Mouse (Mus musculus): Measurements from ENCODE around the gene Nfatc4. TPM values are rescaled to one million over a fixed set of nuclear protein-coding genes. Genes with fewer than 3 reads are reported as not detected.

Nfatc4 gene
- polyA plus RNA-seq, 1 experiment from 2014 or later = 25.9 TPM

DNA sequence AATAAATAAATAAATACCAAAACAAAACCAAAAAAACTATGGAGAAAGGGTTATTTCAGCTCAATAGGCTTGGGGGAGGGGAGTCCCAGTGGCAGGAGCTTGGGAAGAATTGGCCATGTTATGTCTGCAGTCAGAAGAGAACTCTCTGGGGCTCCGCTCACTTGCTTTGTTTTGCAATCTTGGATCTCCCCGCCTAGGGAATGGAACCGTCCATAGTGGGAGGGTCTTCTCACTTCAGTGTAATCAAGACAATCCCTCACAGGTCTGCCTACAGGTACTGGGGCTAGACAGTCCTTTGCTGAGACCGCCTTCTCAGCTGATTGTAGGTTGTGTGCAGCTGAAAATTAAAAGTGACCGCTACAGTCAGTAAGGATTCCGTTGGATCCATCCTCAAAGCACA lies 46.6 kb downstream of the Nfatc4 start:
- Histone ChIP-seq H3K4me3 (ENCODE audit: low read depth, low read length) (no peak overlapping the region), H3K9ac (ENCODE audit: low read length) (no peak overlapping the region), H3K27ac (ENCODE audit: low read depth, low read length) (no peak overlapping the region), H3K36me3 (ENCODE audit: control insufficient read depth, insufficient read depth, low read length) (peaks cover 28% of the 10 kb centered on the region), H3K4me2 (ENCODE audit: low read depth) (no peak overlapping the region), H3K27me3 (ENCODE audit: control insufficient read depth, insufficient read depth, low read length) (no peaks in the 10 kb centered on the region), H3K4me1 (ENCODE audit: control insufficient read depth, insufficient read depth, low read length) (0 out of 2 replicates have a peak, but pooled peaks cover 6% of the 10 kb centered on the region), H3K9me3 (ENCODE audit: control insufficient read depth, low read length) (no peaks in the 10 kb centered on the region)
- DNase-seq (ENCODE audit: low spot score) (no peak), ATAC-seq (ENCODE audit: insufficient read depth, low FRiP score, low TSS enrichment) (no peak)
- 98% methylated on average over 6 of the region's 6 CpGs for WGBS

GRCm38 (mm10) chr14:55872039-55872438 lies 49.1 kb downstream of the Nfatc4 start:
- H3K36me3 ChIP-seq (ENCODE audit: control insufficient read depth, insufficient read depth, low read length) = peaks cover 19% of the 10 kb centered on the region
- H3K9me3 ChIP-seq (ENCODE audit: control insufficient read depth, low read length) = no peaks in the 10 kb centered on the region
- H3K4me2 ChIP-seq (ENCODE audit: low read depth) = no peak overlapping the region
- ATAC-seq (ENCODE audit: insufficient read depth, low FRiP score, low TSS enrichment) (no peak), DNase-seq (ENCODE audit: low spot score) (no peak)
- 0 out of 2 replicates have a peak, but pooled peaks cover 6% of the 10 kb centered on the region for H3K4me1 ChIP-seq (ENCODE audit: control insufficient read depth, insufficient read depth, low read length)
- H3K4me3 ChIP-seq (ENCODE audit: low read depth, low read length) = no peak overlapping the region
- H3K9ac ChIP-seq (ENCODE audit: low read length) = no peak overlapping the region
- no peaks in the 10 kb centered on the region for H3K27me3 ChIP-seq (ENCODE audit: control insufficient read depth, insufficient read depth, low read length)
- H3K27ac ChIP-seq (ENCODE audit: low read depth, low read length) = no peak overlapping the region
- 92% methylated on average over 12 of the region's 12 CpGs for WGBS

- no peak overlapping the region for H3K9ac ChIP-seq (ENCODE audit: low read length)
- H3K27me3 ChIP-seq (ENCODE audit: control insufficient read depth, insufficient read depth, low read length) = no peaks in the 10 kb centered on the region
- ATAC-seq (ENCODE audit: insufficient read depth, low FRiP score, low TSS enrichment) (no peak), DNase-seq (ENCODE audit: low spot score) (no peak)
- no peak overlapping the region for H3K4me2 ChIP-seq (ENCODE audit: low read depth)
- no peak overlapping the region for H3K4me3 ChIP-seq (ENCODE audit: low read depth, low read length)
- no peak overlapping the region for H3K27ac ChIP-seq (ENCODE audit: low read depth, low read length)
- H3K4me1 ChIP-seq (ENCODE audit: control insufficient read depth, insufficient read depth, low read length) = 0 out of 2 replicates have a peak, but pooled peaks cover 6% of the 10 kb centered on the region
- WGBS = 90% methylated on average over 17 of the region's 17 CpGs
- peaks cover 19% of the 10 kb centered on the region for H3K36me3 ChIP-seq (ENCODE audit: control insufficient read depth, insufficient read depth, low read length)
- H3K9me3 ChIP-seq (ENCODE audit: control insufficient read depth, low read length) = no peaks in the 10 kb centered on the region
Observed at GRCm38 (mm10) chr14:55872551-55872950, 49.6 kb downstream of the Nfatc4 start.

- DNase-seq (ENCODE audit: low spot score) (no peak), ATAC-seq (ENCODE audit: insufficient read depth, low FRiP score, low TSS enrichment) (0 out of 2 replicates have a peak, but pooled peaks have one; percentile 14)
- Histone ChIP-seq H3K4me3 (ENCODE audit: low read depth, low read length) (no peak overlapping the region), H3K36me3 (ENCODE audit: control insufficient read depth, insufficient read depth, low read length) (peaks cover 19% of the 10 kb centered on the region), H3K4me1 (ENCODE audit: control insufficient read depth, insufficient read depth, low read length) (0 out of 2 replicates have a peak, but pooled peaks cover 6% of the 10 kb centered on the region), H3K27me3 (ENCODE audit: control insufficient read depth, insufficient read depth, low read length) (no peaks in the 10 kb centered on the region), H3K9ac (ENCODE audit: low read length) (peak overlapping the region; percentile 37; the same call in 1 of the 2 replicates), H3K4me2 (ENCODE audit: low read depth) (no peak overlapping the region), H3K9me3 (ENCODE audit: control insufficient read depth, low read length) (no peaks in the 10 kb centered on the region), H3K27ac (ENCODE audit: low read depth, low read length) (no peak overlapping the region)
- 91% methylated on average over 8 of the region's 8 CpGs for whole genome bisulfite sequencing
Observed at GRCm38 (mm10) chr14:55873242-55873713, 50.3 kb downstream of the Nfatc4 start.

DNA sequence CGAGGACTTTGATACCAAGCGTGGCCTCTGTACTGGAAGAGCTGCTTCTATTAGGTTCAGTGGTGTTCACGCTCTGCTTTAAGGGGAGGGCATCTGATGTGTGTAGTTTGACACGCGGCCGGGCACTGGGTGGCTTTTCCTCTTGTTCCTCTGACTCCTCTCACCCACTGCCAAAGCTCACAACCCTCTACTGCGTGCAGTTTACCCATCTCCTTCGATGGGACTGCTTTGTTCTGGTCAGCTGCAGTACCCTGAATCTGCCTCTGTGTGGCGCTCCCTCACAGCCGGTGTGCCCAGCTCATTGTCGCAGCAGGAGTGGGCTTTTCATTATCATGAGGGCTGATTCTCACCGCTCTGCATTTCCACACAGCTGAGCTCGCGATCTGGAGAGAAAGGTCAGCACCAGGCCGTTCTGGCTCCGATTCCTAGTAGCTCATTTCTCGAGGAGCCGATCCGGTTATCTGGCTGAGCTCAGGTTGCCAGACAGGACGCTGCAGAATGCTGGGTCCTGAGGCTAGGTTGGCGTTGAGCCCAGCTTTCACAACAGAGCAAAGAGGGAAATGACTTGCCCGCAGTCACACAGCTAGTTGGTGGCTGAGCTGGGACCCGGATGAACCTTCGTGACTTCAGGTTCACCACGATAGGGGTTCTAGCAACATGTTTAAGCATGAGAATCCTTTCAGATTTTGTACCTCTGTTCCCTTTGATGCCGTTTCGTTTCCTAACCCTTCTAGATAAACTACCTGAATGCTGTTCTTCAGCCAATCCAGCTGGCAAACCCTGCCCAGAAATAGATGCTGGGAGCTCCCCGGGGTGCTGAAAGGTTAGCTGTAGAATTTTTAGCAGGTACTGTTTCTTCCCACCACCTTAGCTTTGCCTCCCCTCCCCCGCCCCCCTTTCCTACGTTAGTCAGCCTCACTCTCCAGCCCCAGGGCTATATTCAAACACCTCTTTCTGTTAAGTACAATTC lies 51.1 kb downstream of the Nfatc4 start:
- Histone ChIP-seq H3K4me1 (ENCODE audit: control insufficient read depth, insufficient read depth, low read length) (peaks cover 9% of the 10 kb centered on the region; the same call in 1 of the 2 replicates), H3K9ac (ENCODE audit: low read length) (peak overlapping the region; percentile 37), H3K4me2 (ENCODE audit: low read depth) (peak overlapping the region; percentile 30), H3K36me3 (ENCODE audit: control insufficient read depth, insufficient read depth, low read length) (peaks cover 16% of the 10 kb centered on the region), H3K4me3 (ENCODE audit: low read depth, low read length) (no peak overlapping the region), H3K27ac (ENCODE audit: low read depth, low read length) (0 out of 2 replicates have a peak overlapping the region, but pooled peaks have one; percentile 20), H3K27me3 (ENCODE audit: control insufficient read depth, insufficient read depth, low read length) (no peaks in the 10 kb centered on the region), H3K9me3 (ENCODE audit: control insufficient read depth, low read length) (no peaks in the 10 kb centered on the region)
- WGBS = 15% methylated on average over 30 of the region's 30 CpGs
- ATAC-seq (ENCODE audit: insufficient read depth, low FRiP score, low TSS enrichment) (peak; percentile 69), DNase-seq (ENCODE audit: low spot score) (peak; percentile 87)

- H3K27ac ChIP-seq (ENCODE audit: low read depth, low read length) = no peak overlapping the region
- H3K4me1 ChIP-seq (ENCODE audit: control insufficient read depth, insufficient read depth, low read length) = peaks cover 9% of the 10 kb centered on the region; the same call in 1 of the 2 replicates
- no peak overlapping the region for H3K4me2 ChIP-seq (ENCODE audit: low read depth)
- H3K4me3 ChIP-seq (ENCODE audit: low read depth, low read length) = no peak overlapping the region
- H3K9ac ChIP-seq (ENCODE audit: low read length) = no peak overlapping the region
- no peaks in the 10 kb centered on the region for H3K36me3 ChIP-seq (ENCODE audit: control insufficient read depth, insufficient read depth, low read length)
- no peaks in the 10 kb centered on the region for H3K9me3 ChIP-seq (ENCODE audit: control insufficient read depth, low read length)
- ATAC-seq (ENCODE audit: insufficient read depth, low FRiP score, low TSS enrichment) = no peak
- DNase-seq (ENCODE audit: low spot score) = no peak
- no peaks in the 10 kb centered on the region for H3K27me3 ChIP-seq (ENCODE audit: control insufficient read depth, insufficient read depth, low read length)
- 27% methylated on average over 14 of the region's 14 CpGs for WGBS
Observed at GRCm38 (mm10) chr14:55877469-55878315, 54.7 kb downstream of the Nfatc4 start.

- Histone ChIP-seq H3K27me3 (ENCODE audit: control insufficient read depth, insufficient read depth, low read length) (no peaks in the 10 kb centered on the region), H3K4me2 (ENCODE audit: low read depth) (no peak overlapping the region), H3K4me1 (ENCODE audit: control insufficient read depth, insufficient read depth, low read length) (peaks cover 9% of the 10 kb centered on the region; the same call in 1 of the 2 replicates), H3K4me3 (ENCODE audit: low read depth, low read length) (no peak overlapping the region), H3K36me3 (ENCODE audit: control insufficient read depth, insufficient read depth, low read length) (no peaks in the 10 kb centered on the region), H3K27ac (ENCODE audit: low read depth, low read length) (no peak overlapping the region), H3K9me3 (ENCODE audit: control insufficient read depth, low read length) (no peaks in the 10 kb centered on the region), H3K9ac (ENCODE audit: low read length) (no peak overlapping the region)
- 36% methylated on average over 7 of the region's 7 CpGs for WGBS
- no peak for DNase-seq (ENCODE audit: low spot score)
- ATAC-seq (ENCODE audit: insufficient read depth, low FRiP score, low TSS enrichment) = no peak
Observed at GRCm38 (mm10) chr14:55878316-55878940, 55.5 kb downstream of the Nfatc4 start.

DNA sequence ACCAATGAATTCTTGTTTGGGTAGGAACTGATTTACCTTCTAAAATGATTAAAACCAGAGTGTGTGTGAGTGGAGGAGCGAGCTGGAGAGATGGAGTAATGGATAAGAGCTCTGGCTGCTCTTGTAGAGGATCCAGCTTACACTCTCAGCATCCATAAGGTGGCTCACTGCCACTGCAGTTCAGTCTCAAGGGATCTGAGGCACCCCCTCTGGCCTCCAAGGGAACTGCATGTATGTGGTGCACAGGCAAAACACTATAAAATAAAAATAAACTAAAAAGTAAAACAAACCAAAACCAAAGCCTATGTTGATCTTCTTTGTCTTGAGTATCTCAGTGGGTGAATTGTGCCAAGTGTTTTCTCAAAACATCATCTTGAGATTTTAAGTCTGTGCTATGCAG lies 56.7 kb downstream of the Nfatc4 start:
- Histone ChIP-seq H3K4me3 (ENCODE audit: low read depth, low read length) (no peak overlapping the region), H3K27ac (ENCODE audit: low read depth, low read length) (no peak overlapping the region), H3K9ac (ENCODE audit: low read length) (no peak overlapping the region), H3K4me2 (ENCODE audit: low read depth) (no peak overlapping the region), H3K27me3 (ENCODE audit: control insufficient read depth, insufficient read depth, low read length) (no peaks in the 10 kb centered on the region), H3K4me1 (ENCODE audit: control insufficient read depth, insufficient read depth, low read length) (peaks cover 5% of the 10 kb centered on the region; the same call in 1 of the 2 replicates), H3K9me3 (ENCODE audit: control insufficient read depth, low read length) (no peaks in the 10 kb centered on the region), H3K36me3 (ENCODE audit: control insufficient read depth, insufficient read depth, low read length) (no peaks in the 10 kb centered on the region)
- ATAC-seq (ENCODE audit: insufficient read depth, low FRiP score, low TSS enrichment) (no peak), DNase-seq (ENCODE audit: low spot score) (peak; percentile 65)
- WGBS = 52% methylated on average over 1 of the region's 1 CpGs
